Mouse (Mus musculus): Measurements from ENCODE around the gene Ptpn5. TPM values are rescaled to one million over a fixed set of nuclear protein-coding genes. Genes with fewer than 3 reads are reported as not detected.
A peak's percentile ranks its signal among the peaks of the same experiment; 100 is the strongest.

Ptpn5 gene
- polyA plus RNA-seq, 1 experiment from 2014 or later: 6.9 TPM

GRCm38 (mm10) chr7:47076729-47077128, 56.8 kb downstream of the Ptpn5 start:
- 59% methylated on average over 3 of the region's 3 CpGs for WGBS
- Histone ChIP-seq H3K9ac (ENCODE audit: low read length) (no peak overlapping the region), H3K27me3 (ENCODE audit: control insufficient read depth, insufficient read depth, low read depth, low read length) (no peaks in the 10 kb centered on the region), H3K36me3 (ENCODE audit: control insufficient read depth, insufficient read depth, low read length) (no peaks in the 10 kb centered on the region), H3K4me2 (ENCODE audit: low read depth, low read length) (no peak overlapping the region), H3K27ac (ENCODE audit: low read length) (no peak overlapping the region), H3K9me3 (ENCODE audit: control insufficient read depth, low read length) (no peaks in the 10 kb centered on the region), H3K4me1 (replicated peaks; ENCODE audit: control insufficient read depth, insufficient read depth, low read length) (peaks cover 20% of the 10 kb centered on the region), H3K4me3 (ENCODE audit: low read length) (no peak overlapping the region)
- ATAC-seq (ENCODE audit: low read depth): no peak

GRCm38 (mm10) chr7:47076193-47076592, 57.3 kb downstream of the Ptpn5 start:
- 87% methylated on average over 6 of the region's 6 CpGs for WGBS
- H3K9ac ChIP-seq (ENCODE audit: low read length): no peak overlapping the region
- ATAC-seq (ENCODE audit: low read depth): no peak
- peaks cover 19% of the 10 kb centered on the region for H3K4me1 ChIP-seq (replicated peaks; ENCODE audit: control insufficient read depth, insufficient read depth, low read length)
- no peaks in the 10 kb centered on the region for H3K36me3 ChIP-seq (ENCODE audit: control insufficient read depth, insufficient read depth, low read length)
- no peak overlapping the region for H3K4me3 ChIP-seq (ENCODE audit: low read length)
- no peaks in the 10 kb centered on the region for H3K9me3 ChIP-seq (ENCODE audit: control insufficient read depth, low read length)
- H3K27me3 ChIP-seq (ENCODE audit: control insufficient read depth, insufficient read depth, low read depth, low read length): no peaks in the 10 kb centered on the region
- no peak overlapping the region for H3K4me2 ChIP-seq (ENCODE audit: low read depth, low read length)
- no peak overlapping the region for H3K27ac ChIP-seq (ENCODE audit: low read length)

GRCm38 (mm10) chr7:47073536-47074521, 59.7 kb downstream of the Ptpn5 start:
- ATAC-seq (ENCODE audit: low read depth): peak; percentile 85
- H3K27me3 ChIP-seq (ENCODE audit: control insufficient read depth, insufficient read depth, low read depth, low read length): no peaks in the 10 kb centered on the region
- 27% methylated on average over 18 of the region's 18 CpGs for WGBS
- H3K4me1 ChIP-seq (replicated peaks; ENCODE audit: control insufficient read depth, insufficient read depth, low read length): peaks cover 13% of the 10 kb centered on the region
- H3K36me3 ChIP-seq (ENCODE audit: control insufficient read depth, insufficient read depth, low read length): no peaks in the 10 kb centered on the region
- no peak overlapping the region for H3K4me2 ChIP-seq (ENCODE audit: low read depth, low read length)
- H3K4me3 ChIP-seq (ENCODE audit: low read length): no peak overlapping the region
- no peaks in the 10 kb centered on the region for H3K9me3 ChIP-seq (ENCODE audit: control insufficient read depth, low read length)
- peak overlapping the region; percentile 84 for H3K27ac ChIP-seq (ENCODE audit: low read length)
- no peak overlapping the region for H3K9ac ChIP-seq (ENCODE audit: low read length)

GRCm38 (mm10) chr7:47072551-47072950, 60.9 kb downstream of the Ptpn5 start:
- no peaks in the 10 kb centered on the region for H3K27me3 ChIP-seq (ENCODE audit: control insufficient read depth, insufficient read depth, low read depth, low read length)
- H3K4me3 ChIP-seq (ENCODE audit: low read length): no peak overlapping the region
- no peak overlapping the region for H3K4me2 ChIP-seq (ENCODE audit: low read depth, low read length)
- peak; percentile 7; the same call in 1 of the 2 replicates for ATAC-seq (ENCODE audit: low read depth)
- peaks cover 15% of the 10 kb centered on the region for H3K4me1 ChIP-seq (replicated peaks; ENCODE audit: control insufficient read depth, insufficient read depth, low read length)
- 72% methylated on average over 5 of the region's 5 CpGs for WGBS
- H3K9ac ChIP-seq (ENCODE audit: low read length): no peak overlapping the region
- H3K9me3 ChIP-seq (ENCODE audit: control insufficient read depth, low read length): no peaks in the 10 kb centered on the region
- H3K36me3 ChIP-seq (ENCODE audit: control insufficient read depth, insufficient read depth, low read length): no peaks in the 10 kb centered on the region
- H3K27ac ChIP-seq (ENCODE audit: low read length): no peak overlapping the region; the same call in 1 of the 2 replicates

- H3K27ac ChIP-seq (ENCODE audit: low read length): no peak overlapping the region
- ATAC-seq (ENCODE audit: low read depth): no peak
- H3K36me3 ChIP-seq (ENCODE audit: control insufficient read depth, insufficient read depth, low read length): no peaks in the 10 kb centered on the region
- H3K4me3 ChIP-seq (ENCODE audit: low read length): no peak overlapping the region
- H3K4me2 ChIP-seq (ENCODE audit: low read depth, low read length): no peak overlapping the region
- H3K4me1 ChIP-seq (replicated peaks; ENCODE audit: control insufficient read depth, insufficient read depth, low read length): 0 out of 2 replicates have a peak, but pooled peaks cover 2% of the 10 kb centered on the region
- no peak overlapping the region for H3K9ac ChIP-seq (ENCODE audit: low read length)
- 54% methylated on average over 5 of the region's 5 CpGs for WGBS
- H3K27me3 ChIP-seq (ENCODE audit: control insufficient read depth, insufficient read depth, low read depth, low read length): no peaks in the 10 kb centered on the region
- H3K9me3 ChIP-seq (ENCODE audit: control insufficient read depth, low read length): no peaks in the 10 kb centered on the region
Observed at GRCm38 (mm10) chr7:47067879-47068278, 65.6 kb downstream of the Ptpn5 start.

- H3K27ac ChIP-seq (ENCODE audit: low read length): peak overlapping the region; percentile 36
- WGBS: 42% methylated on average over 3 of the region's 3 CpGs
- no peaks in the 10 kb centered on the region for H3K36me3 ChIP-seq (ENCODE audit: control insufficient read depth, insufficient read depth, low read length)
- no peak overlapping the region for H3K9ac ChIP-seq (ENCODE audit: low read length)
- H3K27me3 ChIP-seq (ENCODE audit: control insufficient read depth, insufficient read depth, low read depth, low read length): no peaks in the 10 kb centered on the region
- H3K4me2 ChIP-seq (ENCODE audit: low read depth, low read length): no peak overlapping the region
- 0 out of 2 replicates have a peak, but pooled peaks cover 2% of the 10 kb centered on the region for H3K4me1 ChIP-seq (replicated peaks; ENCODE audit: control insufficient read depth, insufficient read depth, low read length)
- H3K9me3 ChIP-seq (ENCODE audit: control insufficient read depth, low read length): no peaks in the 10 kb centered on the region
- H3K4me3 ChIP-seq (ENCODE audit: low read length): no peak overlapping the region
- peak; percentile 66 for ATAC-seq (ENCODE audit: low read depth)
Observed at GRCm38 (mm10) chr7:47066942-47067341, 66.5 kb downstream of the Ptpn5 start.

GRCm38 (mm10) chr7:47061560-47061959, 71.9 kb downstream of the Ptpn5 start:
- H3K36me3 ChIP-seq (ENCODE audit: control insufficient read depth, insufficient read depth, low read length): no peaks in the 10 kb centered on the region
- no peaks in the 10 kb centered on the region for H3K27me3 ChIP-seq (ENCODE audit: control insufficient read depth, insufficient read depth, low read depth, low read length)
- H3K9me3 ChIP-seq (ENCODE audit: control insufficient read depth, low read length): no peaks in the 10 kb centered on the region
- H3K4me2 ChIP-seq (ENCODE audit: low read depth, low read length): no peak overlapping the region
- ATAC-seq (ENCODE audit: low read depth): no peak
- no peak overlapping the region for H3K4me3 ChIP-seq (ENCODE audit: low read length)
- H3K27ac ChIP-seq (ENCODE audit: low read length): no peak overlapping the region
- WGBS: 79% methylated on average over 5 of the region's 5 CpGs
- no peak overlapping the region for H3K9ac ChIP-seq (ENCODE audit: low read length)
- no peaks in the 10 kb centered on the region for H3K4me1 ChIP-seq (replicated peaks; ENCODE audit: control insufficient read depth, insufficient read depth, low read length)

GRCm38 (mm10) chr7:47059339-47059738, 74.1 kb downstream of the Ptpn5 start:
- H3K9me3 ChIP-seq (ENCODE audit: control insufficient read depth, low read length): no peaks in the 10 kb centered on the region
- H3K36me3 ChIP-seq (ENCODE audit: control insufficient read depth, insufficient read depth, low read length): no peaks in the 10 kb centered on the region
- 34% methylated on average over 7 of the region's 7 CpGs for WGBS

GRCm38 (mm10) chr7:47056273-47056672, 77.2 kb downstream of the Ptpn5 start:
- H3K9ac ChIP-seq (ENCODE audit: low read length): no peak overlapping the region
- H3K36me3 ChIP-seq (ENCODE audit: control insufficient read depth, insufficient read depth, low read length): no peaks in the 10 kb centered on the region
- 77% methylated on average over 4 of the region's 4 CpGs for WGBS
- H3K4me1 ChIP-seq (replicated peaks; ENCODE audit: control insufficient read depth, insufficient read depth, low read length): peaks cover 15% of the 10 kb centered on the region
- H3K9me3 ChIP-seq (ENCODE audit: control insufficient read depth, low read length): no peaks in the 10 kb centered on the region
- H3K27ac ChIP-seq (ENCODE audit: low read length): no peak overlapping the region
- no peaks in the 10 kb centered on the region for H3K27me3 ChIP-seq (ENCODE audit: control insufficient read depth, insufficient read depth, low read depth, low read length)
- H3K4me2 ChIP-seq (ENCODE audit: low read depth, low read length): no peak overlapping the region
- ATAC-seq (ENCODE audit: low read depth): no peak
- H3K4me3 ChIP-seq (ENCODE audit: low read length): no peak overlapping the region

More at GRCm38 (mm10) chr7:47059339-47059738, 74.1 kb downstream of the Ptpn5 start:
- Histone ChIP-seq H3K27ac (ENCODE audit: low read length) (no peak overlapping the region), H3K4me2 (ENCODE audit: low read depth, low read length) (no peak overlapping the region), H3K4me3 (ENCODE audit: low read length) (no peak overlapping the region), H3K4me1 (replicated peaks; ENCODE audit: control insufficient read depth, insufficient read depth, low read length) (no peaks in the 10 kb centered on the region), H3K27me3 (ENCODE audit: control insufficient read depth, insufficient read depth, low read depth, low read length) (no peaks in the 10 kb centered on the region), H3K9ac (ENCODE audit: low read length) (no peak overlapping the region)
- ATAC-seq (ENCODE audit: low read depth): no peak

Data from lung, embryonic 16.5 days (tissue).